Mouse (Mus musculus) retina, adult 2 months (tissue): ENCODE measurements at regions not wholly inside any gene's neighbourhood (a gene's known extent, or its start where the extent isn't known, plus 50 kb on each side); places are given as distances from the start of the nearest gene placed in this dataset.

ENCODE experiments used
- DNase-seq: peaks from one replicate; pipeline ENCODE4 v3.0.0-alpha.2; 2012; ENCODE audit warnings: low read depth, low spot score

DNA sequence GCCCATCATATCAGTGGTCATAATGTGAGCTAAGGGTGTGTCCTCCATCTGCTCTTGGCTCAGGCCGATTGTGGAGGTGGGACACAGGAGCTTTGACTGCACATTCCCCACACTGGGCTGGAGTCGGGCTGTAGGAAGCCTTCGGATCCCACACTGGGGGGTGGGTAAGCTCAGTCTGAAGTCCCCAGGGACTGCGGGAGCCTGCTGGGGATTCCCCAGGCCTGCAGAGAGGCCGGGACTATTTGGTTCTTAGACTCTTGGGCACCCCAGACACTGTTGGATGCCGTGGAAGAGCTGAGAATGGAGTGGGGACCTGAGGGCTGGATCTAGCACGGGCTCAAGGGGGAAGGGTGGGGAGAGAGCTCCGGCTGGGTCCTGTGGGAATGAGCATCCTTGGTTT lies 547.1 kb upstream of the Nrp1 start:
- DNase-seq: no peak

- no peak for DNase-seq
Measured at GRCm38 (mm10) chr8:127814785-127815523, 543.5 kb upstream of the Nrp1 start.

GRCm38 (mm10) chr8:127820741-127821170 lies 537.6 kb upstream of the Nrp1 start:
- no peak for DNase-seq

GRCm38 (mm10) chr8:127821646-127822045 lies 536.8 kb upstream of the Nrp1 start:
- no peak for DNase-seq

GRCm38 (mm10) chr8:127825041-127825440 lies 533.4 kb upstream of the Nrp1 start:
- no peak for DNase-seq

DNA sequence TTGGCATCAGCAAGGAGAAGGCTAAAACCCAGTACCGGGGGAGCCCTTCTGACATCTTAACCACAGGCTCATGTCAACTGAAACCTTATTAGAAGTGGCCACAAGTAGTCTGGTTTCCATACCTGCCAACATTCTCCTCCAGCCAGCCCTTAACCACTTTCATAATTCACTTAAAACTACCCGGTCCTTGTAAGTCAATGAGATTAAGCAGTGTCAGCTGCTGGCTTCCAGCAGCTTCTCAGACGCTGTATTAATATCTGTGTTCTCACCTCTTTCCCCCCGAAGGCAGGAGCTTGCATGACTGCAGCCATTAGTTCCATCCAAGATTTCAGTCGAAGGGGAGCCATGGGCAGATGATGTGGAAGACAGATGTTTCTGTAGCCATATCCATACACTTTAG lies 530.6 kb upstream of the Nrp1 start:
- no peak for DNase-seq

GRCm38 (mm10) chr8:127829659-127830058 lies 528.7 kb upstream of the Nrp1 start:
- DNase-seq: no peak

DNA sequence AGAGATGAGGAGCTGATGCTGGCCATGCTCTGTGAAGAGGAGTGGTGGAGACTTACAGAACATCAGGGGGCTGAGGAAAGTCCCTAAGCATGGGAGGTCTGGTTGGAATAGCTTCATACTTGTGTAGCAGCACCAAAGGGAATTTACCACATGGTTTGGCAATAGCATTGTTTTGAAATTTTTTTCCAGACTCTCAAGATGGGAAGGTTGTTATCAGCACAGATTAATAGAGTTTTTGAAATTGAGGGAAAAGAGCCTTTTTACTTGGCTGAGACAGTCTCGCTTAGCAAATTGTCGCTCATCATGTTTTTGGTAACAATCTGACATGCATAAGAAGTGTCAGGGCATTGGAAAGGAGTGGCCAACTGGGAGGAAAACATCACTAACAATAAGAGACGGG lies 524.4 kb upstream of the Nrp1 start:
- no peak for DNase-seq

DNA sequence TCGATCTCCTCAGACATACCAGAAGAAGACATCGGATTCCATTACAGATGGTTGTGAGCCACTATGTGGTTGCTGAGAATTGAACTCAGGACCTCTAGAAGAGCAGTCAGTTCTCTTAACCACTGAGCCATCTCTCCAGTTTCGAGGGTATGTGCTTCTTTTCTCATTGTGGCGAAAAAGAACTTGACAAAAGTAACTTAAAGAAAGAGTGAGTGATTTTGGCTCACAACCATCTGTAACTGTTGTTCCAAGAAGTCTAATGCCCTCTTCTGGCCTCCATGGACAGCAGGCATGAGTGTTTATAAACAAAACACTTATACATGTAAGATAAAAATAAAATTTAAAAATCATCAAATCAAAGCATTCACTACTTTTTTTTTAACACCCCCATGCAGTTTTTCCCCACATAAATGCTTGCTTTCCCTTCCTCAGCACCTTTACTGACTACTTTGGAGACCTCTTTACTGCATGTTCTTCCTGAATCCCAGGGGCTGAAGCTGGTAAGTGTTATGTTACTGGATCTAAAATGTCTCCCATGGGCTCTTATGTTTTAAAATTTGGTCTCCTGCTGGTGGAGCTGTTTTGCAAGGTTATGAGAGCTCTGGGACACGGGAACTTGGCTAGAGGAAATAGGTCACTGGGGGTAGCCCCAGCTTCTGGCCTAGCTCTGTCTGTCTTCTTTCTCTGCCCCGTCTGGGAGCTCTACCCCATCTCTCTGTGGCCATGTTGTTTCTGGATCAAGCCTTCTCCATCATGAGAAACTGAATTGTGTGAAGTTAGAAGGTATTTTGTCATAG lies 521.8 kb upstream of the Nrp1 start:
- no peak for DNase-seq

- no peak for DNase-seq
Measured at GRCm38 (mm10) chr8:127838311-127838710, 520.1 kb upstream of the Nrp1 start.

- DNase-seq: no peak
Measured at GRCm38 (mm10) chr8:127847332-127848018, 510.9 kb upstream of the Nrp1 start.

DNA sequence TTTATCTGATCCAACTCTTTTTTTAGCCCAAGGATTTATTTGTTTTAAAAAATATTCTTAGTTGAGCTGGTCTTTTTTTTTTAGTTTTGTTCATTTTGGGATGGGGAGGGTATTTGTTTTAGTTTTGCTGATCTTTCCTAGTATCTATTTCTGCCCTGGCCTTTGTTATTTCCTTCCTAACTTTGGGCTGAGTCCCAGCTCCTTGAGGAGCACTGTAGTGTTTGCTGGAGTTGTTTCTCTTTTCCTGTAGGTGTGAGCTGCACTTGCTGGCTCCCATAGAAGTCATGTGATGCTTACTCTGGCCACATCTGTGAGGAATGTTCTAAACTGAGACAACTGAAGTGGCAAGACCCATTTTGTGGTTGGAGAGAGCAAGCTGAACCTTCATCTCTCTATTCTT lies 508.5 kb upstream of the Nrp1 start:
- DNase-seq: no peak

GRCm38 (mm10) chr8:127855653-127856300 lies 502.6 kb upstream of the Nrp1 start:
- no peak for DNase-seq

DNA sequence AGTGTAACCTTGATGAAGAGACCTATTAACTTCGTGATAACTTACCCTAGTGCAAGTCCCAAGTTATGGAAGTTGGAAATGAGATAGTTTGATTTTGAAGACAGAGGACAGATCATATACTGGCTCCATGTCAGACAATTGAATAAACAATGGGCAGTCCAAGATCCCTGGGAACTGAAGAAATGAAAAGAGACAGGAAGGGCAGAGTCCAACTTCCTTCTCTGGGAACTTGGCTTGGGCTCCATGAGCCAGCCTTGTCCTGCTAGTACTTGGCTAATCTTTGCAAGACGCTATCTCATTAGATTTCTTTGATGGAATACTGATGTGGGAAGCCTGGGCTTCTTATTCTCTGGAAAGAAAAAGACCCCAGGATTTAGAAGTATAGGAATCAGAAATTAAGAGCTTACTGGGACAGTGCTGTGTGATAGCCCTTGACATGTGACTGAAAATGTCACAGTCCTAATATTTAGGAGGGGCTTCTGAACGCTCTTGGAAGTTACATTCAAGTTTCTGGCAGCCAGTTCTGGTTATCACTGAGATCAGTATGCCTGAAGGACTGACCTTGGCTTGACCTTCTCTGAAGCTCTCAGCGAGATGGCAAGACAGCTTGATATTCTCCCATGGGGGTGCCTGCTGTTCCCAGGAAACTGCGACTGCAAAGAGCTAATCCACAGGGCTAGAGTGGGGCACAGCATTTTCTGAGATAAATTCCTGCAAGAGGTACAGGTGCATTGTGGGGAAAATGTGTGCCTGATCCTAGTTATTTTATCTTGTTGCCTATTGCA lies 501.9 kb upstream of the Nrp1 start:
- no peak for DNase-seq

- no peak for DNase-seq
Measured at GRCm38 (mm10) chr8:127859036-127859435, 499.4 kb upstream of the Nrp1 start.

- no peak for DNase-seq
Measured at GRCm38 (mm10) chr8:127860376-127860775, 498.0 kb upstream of the Nrp1 start.

GRCm38 (mm10) chr8:127860891-127861290 lies 497.5 kb upstream of the Nrp1 start:
- DNase-seq: no peak

DNA sequence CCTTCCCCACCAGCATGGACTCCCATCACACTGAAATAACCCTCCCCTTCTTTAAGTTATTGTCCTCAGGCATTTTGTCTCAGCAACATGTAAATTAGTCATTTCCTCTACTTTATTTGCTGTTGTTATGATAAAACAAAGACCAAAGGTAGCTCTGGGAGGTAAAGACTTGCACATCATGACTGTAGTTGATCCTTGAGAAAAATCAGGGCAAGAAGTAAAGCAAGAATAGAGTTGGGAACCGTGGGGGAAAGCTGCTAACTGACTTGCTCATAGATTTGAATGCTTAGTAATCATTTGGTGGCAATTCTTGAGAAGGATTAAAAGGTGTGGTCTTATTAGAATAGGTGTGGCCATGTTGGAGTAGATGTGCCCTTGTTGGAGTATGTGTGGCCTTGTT lies 473.8 kb upstream of the Nrp1 start:
- no peak for DNase-seq

DNA sequence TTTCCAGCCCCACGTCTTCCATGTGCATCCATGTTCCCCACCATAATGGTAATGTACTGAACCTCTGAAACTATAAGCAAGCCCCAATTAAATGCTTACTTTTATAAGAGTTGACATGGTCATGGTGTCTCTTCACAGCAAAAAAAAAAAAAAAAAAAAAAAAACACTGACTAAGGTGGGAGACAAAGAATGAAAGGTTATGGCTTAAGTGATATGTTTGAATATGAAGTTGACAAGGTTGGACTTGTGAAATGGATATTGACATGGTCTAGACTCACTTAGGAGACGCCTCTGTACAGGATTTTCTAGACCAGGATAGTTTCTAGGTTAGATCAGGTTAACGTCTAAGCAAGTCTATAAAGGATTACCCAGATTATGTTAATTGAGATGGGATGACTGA lies 473.2 kb upstream of the Nrp1 start:
- no peak for DNase-seq

- DNase-seq: no peak
Measured at GRCm38 (mm10) chr8:127885831-127886230, 472.6 kb upstream of the Nrp1 start.

GRCm38 (mm10) chr8:127890729-127891128 lies 467.7 kb upstream of the Nrp1 start:
- DNase-seq: no peak
